Mouse (Mus musculus) brain, adult 10 weeks (tissue): Measurements from ENCODE around the gene Olfr532. TPM values are rescaled to one million over a fixed set of nuclear protein-coding genes. Genes with fewer than 3 reads are reported as not detected.

Experiments
- polyA plus RNA-seq: library from polyadenylated mRNA; stranded (reverse); fragments of 350-450 nt; fragmentation: Illumina TruSeq; extraction: RNeasy Lipid Tissue Mini Kit (QIAGEN cat#74804); gene quantifications from one replicate; pipeline ENCODE4 v1.2.3, GENCODE M21; 2015; ENCODE audit warnings: low read depth, low replicate concordance

Olfr532 gene
- not detected for polyA plus RNA-seq

DNA sequence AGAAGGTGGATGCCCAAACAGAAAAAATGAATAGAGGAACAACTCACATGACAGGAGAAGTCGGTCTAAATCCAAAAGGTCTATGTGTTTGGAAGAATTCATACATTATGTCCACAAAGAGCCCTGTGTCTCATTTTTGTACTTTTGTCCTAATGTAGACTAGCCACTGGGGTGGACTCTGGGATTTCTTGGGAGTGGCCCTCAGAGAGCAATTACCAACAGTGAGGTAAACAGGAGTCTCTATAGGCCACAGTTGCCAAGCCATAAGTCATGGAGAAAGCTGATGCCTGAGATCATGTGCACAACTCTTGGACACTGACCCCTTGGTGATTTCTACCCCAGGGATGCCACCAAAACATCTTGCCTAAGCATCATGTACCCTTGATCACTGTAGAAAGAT lies at the start of gene Olfr532:
Gene Olfr532 (minus strand): TSS at position 101 of the 400 bp plus-strand sequence.

DNA sequence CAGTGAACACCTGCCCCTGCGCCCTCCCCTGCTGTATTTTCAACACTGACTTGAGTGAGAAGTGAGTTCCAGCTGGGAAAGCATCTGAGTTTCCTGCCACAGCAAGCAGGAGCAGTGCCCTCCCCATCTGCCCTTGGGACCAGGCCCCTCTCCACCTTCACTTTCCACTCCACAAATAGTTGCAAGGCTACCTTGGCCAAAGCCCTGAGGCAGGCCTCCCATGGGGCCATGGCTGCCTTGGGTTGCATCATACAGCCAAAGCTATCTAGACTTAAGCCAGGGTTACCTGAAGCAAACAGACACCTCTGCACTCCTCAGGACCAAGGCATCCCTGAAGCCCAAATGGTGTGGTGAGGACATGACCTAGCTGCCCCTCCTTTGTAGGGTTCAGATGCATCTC lies 41.6 kb upstream of the Olfr532 start, which contains the start of gene Olfr533:
Gene Olfr533 (plus strand): TSS at position 301 of the 400 bp plus-strand sequence.

DNA sequence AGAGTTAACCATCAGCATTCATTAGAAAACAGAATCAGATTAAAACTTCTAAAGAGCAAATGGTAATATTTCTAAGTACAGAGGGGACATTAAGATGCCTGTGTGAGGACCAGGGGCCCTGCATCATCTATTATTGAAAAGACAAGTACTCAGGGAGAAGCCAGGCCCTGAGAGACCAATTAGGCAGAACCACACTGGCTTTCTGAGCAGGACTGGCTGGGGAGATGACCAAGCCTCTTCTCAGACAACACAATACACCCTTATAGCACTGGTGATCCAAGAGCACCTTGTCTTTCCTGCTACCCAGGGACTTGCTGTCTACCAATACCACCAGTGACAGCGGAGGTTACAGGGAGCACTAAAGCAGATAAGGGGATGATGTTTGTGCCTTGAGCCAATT lies 18.6 kb downstream of the Olfr532 start, which contains the start of gene Olfr531:
Gene Olfr531 (minus strand): TSS at position 101 of the 400 bp plus-strand sequence.

DNA sequence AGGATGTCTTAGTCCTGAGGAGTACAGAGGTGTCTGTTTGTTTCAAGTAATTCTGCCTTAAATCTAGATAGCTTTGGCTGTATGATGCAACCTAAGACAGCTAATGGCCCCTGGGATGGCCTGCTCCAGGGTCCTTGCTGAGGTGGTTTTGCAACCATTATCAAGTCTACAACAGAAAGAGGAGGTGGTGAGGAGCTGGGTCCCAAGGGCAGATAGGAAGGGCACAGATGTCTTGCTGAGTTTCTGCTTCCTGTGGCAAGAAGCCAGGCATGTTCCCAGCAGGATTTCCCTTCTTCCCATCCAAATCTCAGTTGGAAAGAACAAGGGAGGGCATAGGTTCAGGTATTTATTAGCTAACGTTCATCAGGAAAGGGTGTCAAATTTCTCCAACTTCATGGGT lies 45.2 kb downstream of the Olfr532 start, which contains the start of gene Olfr530:
Gene Olfr530 (minus strand): TSS at position 101 of the 400 bp plus-strand sequence.

Other genes starting within 250 kb of the Olfr532 start
- not detected for gene Olfr523, start 248.4 kb downstream of the Olfr532 start, polyA plus RNA-seq
- gene Olfr524, start 215.7 kb downstream of the Olfr532 start, polyA plus RNA-seq, result not detected
- gene Cd163l1, start 203.4 kb downstream of the Olfr532 start, polyA plus RNA-seq, result not detected
- gene 5830411N06Rik, start 174.4 kb downstream of the Olfr532 start, polyA plus RNA-seq, result not detected
- not detected for gene Olfr525, start 100.8 kb downstream of the Olfr532 start, polyA plus RNA-seq
- not detected for gene Olfr527, start 87.6 kb downstream of the Olfr532 start, polyA plus RNA-seq
- not detected for gene Olfr60, start 60.0 kb downstream of the Olfr532 start, polyA plus RNA-seq
- not detected for gene Olfr530, start 45.3 kb downstream of the Olfr532 start, polyA plus RNA-seq
- gene Olfr531, start 18.7 kb downstream of the Olfr532 start, polyA plus RNA-seq, result not detected
- not detected for gene Olfr533, start 41.7 kb upstream of the Olfr532 start, polyA plus RNA-seq
- gene Olfr535, start 62.6 kb upstream of the Olfr532 start, polyA plus RNA-seq, result not detected
- gene Olfr536, start 85.8 kb upstream of the Olfr532 start, polyA plus RNA-seq, result not detected
- not detected for gene Olfr538, start 146.2 kb upstream of the Olfr532 start, polyA plus RNA-seq
- not detected for gene Olfr46, start 179.6 kb upstream of the Olfr532 start, polyA plus RNA-seq
- not detected for gene Olfr61, start 207.3 kb upstream of the Olfr532 start, polyA plus RNA-seq
- not detected for gene Olfr53, start 224.8 kb upstream of the Olfr532 start, polyA plus RNA-seq
- not detected for gene Olfr539, start 238.3 kb upstream of the Olfr532 start, polyA plus RNA-seq